ENCODE assay signal across 25 mouse cellular contexts in the genomic region with DNA sequence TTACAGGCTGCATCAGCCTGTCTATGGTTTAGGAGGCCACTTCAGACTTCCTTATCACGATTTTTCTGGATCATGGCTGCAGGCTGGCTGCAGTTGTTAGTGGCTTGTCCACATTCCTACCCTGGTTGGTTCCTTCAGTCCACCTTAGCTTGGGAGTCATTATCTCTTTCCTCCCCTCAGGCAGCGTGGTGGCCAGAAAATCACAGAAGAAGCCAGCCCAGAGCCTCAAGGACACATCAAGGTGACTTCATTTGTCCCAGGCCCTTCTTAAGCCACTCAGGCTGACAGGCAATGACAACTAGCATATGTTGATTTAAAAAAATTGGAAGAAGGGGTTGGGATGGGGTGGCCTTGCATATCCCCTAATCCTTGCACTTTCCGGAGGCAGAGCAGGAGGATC. TPM values are rescaled to one million over a fixed set of nuclear protein-coding genes. Genes with fewer than 3 reads are reported as not detected.
DNase-seq lines count a peak whose midpoint lies in the region; ATAC-seq and TF ChIP-seq lines count a peak whose summit lies in the region.
"Had no signal": no experiment of that assay in that cellular context is flagged by ENCODE, and none has a peak within 500 bp of the region (broad histone marks: within the 10 kb centered on the region; RNA-seq: fewer than 3 reads in every experiment).

No protein-coding gene starts in this region.

- H3K4me3 ChIP-seq in heart, embryonic 14.5 days (ENCODE audit: control insufficient read depth in 1 of 2, insufficient read depth in 1 of 2, low read depth in 1 of 2, low read length in 2 of 2), result no peak overlapping the region
- H3K4me3 ChIP-seq in kidney, postnatal 0 days (replicated peaks; ENCODE audit: low read depth, low read length), result no peak overlapping the region
- no peak overlapping the region for H3K4me3 ChIP-seq in ES-E14 (ENCODE audit: insufficient read depth in 1 of 2, low read depth in 1 of 2, low read length in 2 of 2, poor library complexity in 1 of 2, severe bottlenecking in 1 of 2)
- no peak overlapping the region for H3K4me3 ChIP-seq in liver, embryonic 16.5 days (ENCODE audit: low read depth, low read length)
- H3K4me3 ChIP-seq: embryonic facial prominence, embryonic 12.5 days; gastrocnemius, adult 2 months; heart, adult 2 months; midbrain, embryonic 13.5 days; myocyte; neural tube, embryonic 15.5 days had no signal

- peak overlapping the region; percentile 42 to 49; a peak in 2 of 4 replicates for H3K27ac ChIP-seq in heart, embryonic 14.5 days (replicated peaks in 1 of 2; ENCODE audit: control insufficient read depth in 1 of 2, insufficient read depth in 1 of 2, low read depth in 2 of 2, low read length in 2 of 2)
- H3K27ac ChIP-seq in kidney, postnatal 0 days, result 0 out of 2 replicates have a peak overlapping the region, but pooled peaks have one; percentile 6
- peak overlapping the region; percentile 44; the same call in 1 of the 2 replicates for H3K27ac ChIP-seq in ES-E14 (ENCODE audit: insufficient read depth, low read depth, low read length, poor library complexity, severe bottlenecking)
- peak overlapping the region; percentile 68 for H3K27ac ChIP-seq in liver, embryonic 16.5 days (ENCODE audit: low read length)
- H3K27ac ChIP-seq: embryonic facial prominence, embryonic 12.5 days; gastrocnemius, adult 2 months; heart, adult 2 months; hindbrain, embryonic 14.5 days; midbrain, embryonic 13.5 days; neural tube, embryonic 15.5 days had no signal

- no peak for DNase-seq in heart, adult 9 months (ENCODE audit: low spot score in 2 of 2)
- DNase-seq in kidney, postnatal 0 days (ENCODE audit: low spot score), result no peak
- no peak for DNase-seq in kidney, postnatal 36 days
- no peak for DNase-seq in ES-E14 (ENCODE audit: low read depth, low spot score)
- no peak for DNase-seq in urinary bladder, postnatal 25 days (ENCODE audit: low spot score)
- no peak for DNase-seq in thymus, postnatal 10 days (ENCODE audit: low spot score in 2 of 2)
- DNase-seq: adrenal gland, postnatal 36 days; cerebellum, adult 8-10 months; gastrocnemius, adult 2 months; kidney, adult 11 months; layer of hippocampus, postnatal 36 days; left cerebral cortex, postnatal 4 days; lung, embryonic 14.5 days; right cerebral cortex, postnatal 25 days; thymus, postnatal 4 days had no signal

- 31% methylated on average over 3 of the region's 3 CpGs for WGBS in heart, embryonic 14.5 days
- WGBS in kidney, postnatal 0 days, result 63% methylated on average over 3 of the region's 3 CpGs
- 55% methylated on average over 3 of the region's 3 CpGs for WGBS in liver, embryonic 16.5 days (ENCODE audit: insufficient replicate concordance)

- H3K4me1 ChIP-seq in heart, embryonic 14.5 days (ENCODE audit: control insufficient read depth in 2 of 2, insufficient read depth in 2 of 2, low read length in 2 of 2), result peaks cover 13 to 16% of the 10 kb centered on the region in 2 experiments
- H3K4me1 ChIP-seq in kidney, postnatal 0 days (replicated peaks; ENCODE audit: insufficient read depth, low read length), result no peaks in the 10 kb centered on the region; the same call in 1 of the 2 replicates
- H3K4me1 ChIP-seq in ES-E14 (ENCODE audit: control insufficient read depth in 2 of 2, insufficient read depth in 2 of 2, low read length in 2 of 2, poor library complexity in 1 of 2), result peaks cover 13 to 32% of the 10 kb centered on the region in 2 experiments
- H3K4me1 ChIP-seq in liver, embryonic 16.5 days (ENCODE audit: control insufficient read depth, low read depth, low read length), result peaks cover 25% of the 10 kb centered on the region

- H3K9me3 ChIP-seq in heart, embryonic 14.5 days (ENCODE audit: control insufficient read depth, low read length), result no peaks in the 10 kb centered on the region
- H3K9me3 ChIP-seq in kidney, postnatal 0 days (replicated peaks; ENCODE audit: low read length), result no peaks in the 10 kb centered on the region
- H3K9me3 ChIP-seq in ES-E14 (ENCODE audit: control insufficient read depth, insufficient read depth, low read depth, low read length), result no peaks in the 10 kb centered on the region
- H3K9me3 ChIP-seq in liver, embryonic 16.5 days (replicated peaks; ENCODE audit: control insufficient read depth, low read length), result no peaks in the 10 kb centered on the region
- H3K9me3 ChIP-seq: embryonic facial prominence, embryonic 12.5 days; midbrain, embryonic 13.5 days; neural tube, embryonic 15.5 days had no signal

- peaks cover 4% of the 10 kb centered on the region; the same call in 1 of the 2 replicates for H3K36me3 ChIP-seq in heart, embryonic 14.5 days (ENCODE audit: control insufficient read depth, insufficient read depth, low read length)
- H3K36me3 ChIP-seq in kidney, postnatal 0 days (ENCODE audit: insufficient read depth, low read length), result no peaks in the 10 kb centered on the region
- H3K36me3 ChIP-seq in ES-E14 (ENCODE audit: control insufficient read depth, insufficient read depth, low read length, poor library complexity, severe bottlenecking), result peaks cover 3% of the 10 kb centered on the region; the same call in 1 of the 2 replicates
- H3K36me3 ChIP-seq in liver, embryonic 16.5 days (ENCODE audit: control insufficient read depth, insufficient read depth), result no peaks in the 10 kb centered on the region
- H3K36me3 ChIP-seq: embryonic facial prominence, embryonic 12.5 days; midbrain, embryonic 13.5 days; neural tube, embryonic 15.5 days had no signal

- in situ Hi-C loops in ES-E14 (cut with MboI; ENCODE audit: low sequenced_read_pairs in 2 of 2, unreplicated experiment in 2 of 2), result no loop called here

- TF ChIP-seq CTCF in kidney, postnatal 0 days (IDR thresholded peaks at IDR 0.05; ENCODE audit: low read depth), result no peak

- no peak overlapping the region for H3K9ac ChIP-seq in heart, embryonic 14.5 days (ENCODE audit: low read length)
- no peak overlapping the region for H3K9ac ChIP-seq in kidney, postnatal 0 days (ENCODE audit: low read depth, low read length)
- no peak overlapping the region for H3K9ac ChIP-seq in ES-E14 (ENCODE audit: insufficient read depth, low read depth, low read length, poor library complexity, severe bottlenecking)
- no peak overlapping the region for H3K9ac ChIP-seq in liver, embryonic 16.5 days (ENCODE audit: low read depth, low read length)
- H3K9ac ChIP-seq: embryonic facial prominence, embryonic 12.5 days; hindbrain, embryonic 14.5 days; lung, embryonic 14.5 days; midbrain, embryonic 13.5 days; neural tube, embryonic 15.5 days had no signal

- no peaks in the 10 kb centered on the region for H3K27me3 ChIP-seq in heart, embryonic 14.5 days (ENCODE audit: control insufficient read depth, insufficient read depth, low read length)
- H3K27me3 ChIP-seq in kidney, postnatal 0 days (ENCODE audit: insufficient read depth, low read length), result no peaks in the 10 kb centered on the region
- H3K27me3 ChIP-seq in liver, embryonic 16.5 days (ENCODE audit: control insufficient read depth, insufficient read depth, low read depth, low read length), result no peaks in the 10 kb centered on the region
- H3K27me3 ChIP-seq: embryonic facial prominence, embryonic 12.5 days; neural tube, embryonic 15.5 days had no signal

- no peak for ATAC-seq in heart, embryonic 14.5 days (ENCODE audit: insufficient number of reproducible peaks, insufficient read depth, low FRiP score, low read depth)
- ATAC-seq in kidney, postnatal 0 days (replicated peaks; ENCODE audit: low FRiP score, low read depth), result no peak
- no peak for ATAC-seq in liver, embryonic 16.5 days (ENCODE audit: low read depth)
- ATAC-seq: forebrain, embryonic 16.5 days; midbrain, embryonic 13.5 days had no signal

- no peak overlapping the region for H3K4me2 ChIP-seq in heart, embryonic 14.5 days (ENCODE audit: low read length)
- no peak overlapping the region for H3K4me2 ChIP-seq in kidney, postnatal 0 days (ENCODE audit: low read length)
- H3K4me2 ChIP-seq in liver, embryonic 16.5 days (ENCODE audit: low read depth, low read length), result no peak overlapping the region
- H3K4me2 ChIP-seq: embryonic facial prominence, embryonic 12.5 days; hindbrain, embryonic 14.5 days; lung, embryonic 14.5 days; midbrain, embryonic 13.5 days; neural tube, embryonic 15.5 days had no signal

TF ChIP-seq in ES-E14, 5 proteins besides CTCF, POLR2A, EP300 and RAD21:
- TF ChIP-seq ZC3H11A (IDR thresholded peaks at IDR 0.05; ENCODE audit: borderline replicate concordance, low read depth, low read length) (no peak), HCFC1 (IDR thresholded peaks at IDR 0.05; ENCODE audit: borderline replicate concordance, insufficient read depth, low read length) (no peak), CHD2 (IDR thresholded peaks at IDR 0.05; ENCODE audit: low read depth, low read length) (no peak), MAFK (IDR thresholded peaks at IDR 0.05; ENCODE audit: insufficient read depth, low read depth, low read length) (no peak), ZNF384 (IDR thresholded peaks at IDR 0.05; ENCODE audit: low read depth, low read length) (no peak)
TF ChIP-seq in ES-E14: peak in this region for 0.

RNA-seq across cellular contexts. Expression of a gene that starts 3.3 kb away (rescaled TPM):
- 229 and 248 TPM in 2 replicates for polyA plus RNA-seq in heart, embryonic 14.5 days (2014; fragmentation: Nextera tagmentation; extraction: Ambion mirVana)
- 203 and 220 TPM in 2 replicates for polyA plus RNA-seq in kidney, postnatal 0 days (2015; fragmentation: Nextera tagmentation; extraction: Ambion mirVana)
- total RNA-seq in ES-E14 (2012; rRNA removed), result 245 and 265 TPM in 2 replicates
- polyA plus RNA-seq in liver, embryonic 16.5 days (2015; fragmentation: Nextera tagmentation; extraction: Ambion mirVana), result 109 and 114 TPM in 2 replicates

RNA-seq across cellular contexts. Expression of a gene that starts 14.2 kb away (rescaled TPM):
- polyA plus RNA-seq in heart, embryonic 14.5 days (2014; fragmentation: Nextera tagmentation; extraction: Ambion mirVana), result 0.85 TPM in 1 of 2 replicates, not detected in the other
- not detected in 2 replicates for polyA plus RNA-seq in kidney, postnatal 0 days (2015; fragmentation: Nextera tagmentation; extraction: Ambion mirVana)
- 1.7 and 2.2 TPM in 2 replicates for total RNA-seq in ES-E14 (2012; rRNA removed)
- polyA plus RNA-seq in liver, embryonic 16.5 days (2015; fragmentation: Nextera tagmentation; extraction: Ambion mirVana), result not detected in 2 replicates
- total RNA-seq: adrenal gland, postnatal 36 days; gastrocnemius, adult 2 months had no signal
- polyA plus RNA-seq: embryonic facial prominence, embryonic 12.5 days; forebrain, embryonic 16.5 days; midbrain, embryonic 13.5 days; myocyte had no signal

RNA-seq across cellular contexts. Expression of a gene that starts 51.8 kb away (rescaled TPM):
- 1.2 and 1.6 TPM in 2 replicates for polyA plus RNA-seq in heart, embryonic 14.5 days (2014; fragmentation: Nextera tagmentation; extraction: Ambion mirVana)
- polyA plus RNA-seq in kidney, postnatal 0 days (2015; fragmentation: Nextera tagmentation; extraction: Ambion mirVana), result 12.2 and 13.5 TPM in 2 replicates
- total RNA-seq in ES-E14 (2012; rRNA removed), result 35.7 and 39.3 TPM in 2 replicates
- polyA plus RNA-seq in liver, embryonic 16.5 days (2015; fragmentation: Nextera tagmentation; extraction: Ambion mirVana), result 4.9 and 6.0 TPM in 2 replicates

RNA-seq across cellular contexts. Expression of a gene that starts 54.0 kb away (rescaled TPM):
- 10,198 and 10,957 TPM in 2 replicates for polyA plus RNA-seq in heart, embryonic 14.5 days (2014; fragmentation: Nextera tagmentation; extraction: Ambion mirVana)
- polyA plus RNA-seq in kidney, postnatal 0 days (2015; fragmentation: Nextera tagmentation; extraction: Ambion mirVana), result 0.80 and 1.4 TPM in 2 replicates
- 0.89 TPM in 1 of 2 replicates, not detected in the other for total RNA-seq in ES-E14 (2012; rRNA removed)
- polyA plus RNA-seq in liver, embryonic 16.5 days (2015; fragmentation: Nextera tagmentation; extraction: Ambion mirVana), result 1.9 and 2.3 TPM in 2 replicates
- total RNA-seq: common myeloid progenitor, adult 5-6 weeks; left cerebral cortex, postnatal 4 days had no signal

Comparison
In these comparisons a context has a peak if more than half of its experiments do, and no peak if none do; other contexts are left out.
1. H3K27ac ChIP-seq: peak in every context shown above with its lines; median percentile 68 in liver, embryonic 16.5 days; 46 in heart, embryonic 14.5 days; 44 in ES-E14; 6 in kidney, postnatal 0 days.